Mouse (Mus musculus): ENCODE data around the gene Lekr1. TPM values are rescaled to one million over a fixed set of nuclear protein-coding genes. Genes with fewer than 3 reads are reported as not detected.
A peak's percentile ranks its signal among the peaks of the same experiment; 100 is the strongest.

The Lekr1 gene
- polyA plus RNA-seq, 1 experiment from 2014 or later, result 7.0 TPM

GRCm38 (mm10) chr3:65826716-65827115 lies 160.7 kb downstream of the Lekr1 start:
- Histone ChIP-seq H3K9me3 (ENCODE audit: control insufficient read depth, low read length) (no peaks in the 10 kb centered on the region), H3K27me3 (ENCODE audit: control insufficient read depth, insufficient read depth, low read length) (no peaks in the 10 kb centered on the region), H3K36me3 (ENCODE audit: control insufficient read depth, insufficient read depth, low read length) (no peaks in the 10 kb centered on the region), H3K4me2 (ENCODE audit: low read length) (no peak overlapping the region), H3K4me3 (replicated peaks; ENCODE audit: low read depth, low read length) (no peak overlapping the region), H3K27ac (replicated peaks; ENCODE audit: low read depth, low read length) (no peak overlapping the region), H3K9ac (replicated peaks; ENCODE audit: low read length) (no peak overlapping the region), H3K4me1 (ENCODE audit: control insufficient read depth, insufficient read depth, low read length) (peaks cover 5% of the 10 kb centered on the region; the same call in 1 of the 2 replicates)
- DNase-seq (no peak), ATAC-seq (ENCODE audit: low FRiP score, low TSS enrichment) (no peak)
- 80% methylated on average over 6 of the region's 6 CpGs for WGBS

- Histone ChIP-seq H3K4me3 (replicated peaks; ENCODE audit: low read depth, low read length) (no peak overlapping the region), H3K9ac (replicated peaks; ENCODE audit: low read length) (no peak overlapping the region), H3K4me1 (ENCODE audit: control insufficient read depth, insufficient read depth, low read length) (peaks cover 5% of the 10 kb centered on the region; the same call in 1 of the 2 replicates), H3K27me3 (ENCODE audit: control insufficient read depth, insufficient read depth, low read length) (no peaks in the 10 kb centered on the region), H3K27ac (replicated peaks; ENCODE audit: low read depth, low read length) (no peak overlapping the region), H3K4me2 (ENCODE audit: low read length) (no peak overlapping the region), H3K9me3 (ENCODE audit: control insufficient read depth, low read length) (no peaks in the 10 kb centered on the region), H3K36me3 (ENCODE audit: control insufficient read depth, insufficient read depth, low read length) (no peaks in the 10 kb centered on the region)
- WGBS, result 86% methylated on average over 5 of the region's 5 CpGs
- DNase-seq (no peak), ATAC-seq (ENCODE audit: low FRiP score, low TSS enrichment) (no peak)
Measured at GRCm38 (mm10) chr3:65827400-65827799, 161.4 kb downstream of the Lekr1 start.

- Histone ChIP-seq H3K9ac (replicated peaks; ENCODE audit: low read length) (no peak overlapping the region), H3K9me3 (ENCODE audit: control insufficient read depth, low read length) (no peaks in the 10 kb centered on the region), H3K4me2 (ENCODE audit: low read length) (no peak overlapping the region), H3K27me3 (ENCODE audit: control insufficient read depth, insufficient read depth, low read length) (no peaks in the 10 kb centered on the region), H3K4me3 (replicated peaks; ENCODE audit: low read depth, low read length) (no peak overlapping the region), H3K4me1 (ENCODE audit: control insufficient read depth, insufficient read depth, low read length) (peaks cover 5% of the 10 kb centered on the region; the same call in 1 of the 2 replicates), H3K27ac (replicated peaks; ENCODE audit: low read depth, low read length) (no peak overlapping the region), H3K36me3 (ENCODE audit: control insufficient read depth, insufficient read depth, low read length) (no peaks in the 10 kb centered on the region)
- no peak for ATAC-seq (ENCODE audit: low FRiP score, low TSS enrichment)
- DNase-seq, result no peak
- WGBS, result 81% methylated on average over 3 of the region's 3 CpGs
Measured at GRCm38 (mm10) chr3:65828020-65828419, 162.0 kb downstream of the Lekr1 start.

GRCm38 (mm10) chr3:65829230-65829629 lies 163.2 kb downstream of the Lekr1 start:
- peaks cover 5% of the 10 kb centered on the region; the same call in 1 of the 2 replicates for H3K4me1 ChIP-seq (ENCODE audit: control insufficient read depth, insufficient read depth, low read length)
- H3K4me2 ChIP-seq (ENCODE audit: low read length), result peak overlapping the region; percentile 21; the same call in 1 of the 2 replicates
- ATAC-seq (ENCODE audit: low FRiP score, low TSS enrichment), result peak; percentile 76
- WGBS, result 12% methylated on average over 7 of the region's 7 CpGs
- no peak overlapping the region for H3K9ac ChIP-seq (replicated peaks; ENCODE audit: low read length)
- H3K36me3 ChIP-seq (ENCODE audit: control insufficient read depth, insufficient read depth, low read length), result no peaks in the 10 kb centered on the region
- H3K9me3 ChIP-seq (ENCODE audit: control insufficient read depth, low read length), result no peaks in the 10 kb centered on the region
- peak; percentile 87 for DNase-seq
- H3K27ac ChIP-seq (replicated peaks; ENCODE audit: low read depth, low read length), result no peak overlapping the region
- H3K27me3 ChIP-seq (ENCODE audit: control insufficient read depth, insufficient read depth, low read length), result no peaks in the 10 kb centered on the region
- H3K4me3 ChIP-seq (replicated peaks; ENCODE audit: low read depth, low read length), result no peak overlapping the region

- Histone ChIP-seq H3K4me1 (ENCODE audit: control insufficient read depth, insufficient read depth, low read length) (peaks cover 5% of the 10 kb centered on the region; the same call in 1 of the 2 replicates), H3K27ac (replicated peaks; ENCODE audit: low read depth, low read length) (no peak overlapping the region), H3K4me2 (ENCODE audit: low read length) (no peak overlapping the region), H3K4me3 (replicated peaks; ENCODE audit: low read depth, low read length) (no peak overlapping the region), H3K36me3 (ENCODE audit: control insufficient read depth, insufficient read depth, low read length) (no peaks in the 10 kb centered on the region), H3K27me3 (ENCODE audit: control insufficient read depth, insufficient read depth, low read length) (no peaks in the 10 kb centered on the region), H3K9ac (replicated peaks; ENCODE audit: low read length) (no peak overlapping the region), H3K9me3 (ENCODE audit: control insufficient read depth, low read length) (no peaks in the 10 kb centered on the region)
- DNase-seq (peak; percentile 39), ATAC-seq (ENCODE audit: low FRiP score, low TSS enrichment) (peak; percentile 56; the same call in 1 of the 2 replicates)
- WGBS, result 52% methylated on average over 7 of the region's 7 CpGs
Measured at GRCm38 (mm10) chr3:65829943-65830483, 164.0 kb downstream of the Lekr1 start.

- DNase-seq, result peak; percentile 37
Measured at GRCm38 (mm10) chr3:65830801-65831200, 164.8 kb downstream of the Lekr1 start.

GRCm38 (mm10) chr3:65832398-65832797 lies 166.4 kb downstream of the Lekr1 start:
- Histone ChIP-seq H3K27me3 (ENCODE audit: control insufficient read depth, insufficient read depth, low read length) (no peaks in the 10 kb centered on the region), H3K27ac (replicated peaks; ENCODE audit: low read depth, low read length) (no peak overlapping the region), H3K4me2 (ENCODE audit: low read length) (no peak overlapping the region), H3K36me3 (ENCODE audit: control insufficient read depth, insufficient read depth, low read length) (no peaks in the 10 kb centered on the region), H3K9me3 (ENCODE audit: control insufficient read depth, low read length) (no peaks in the 10 kb centered on the region), H3K4me1 (ENCODE audit: control insufficient read depth, insufficient read depth, low read length) (peaks cover 5% of the 10 kb centered on the region; the same call in 1 of the 2 replicates), H3K9ac (replicated peaks; ENCODE audit: low read length) (no peak overlapping the region), H3K4me3 (replicated peaks; ENCODE audit: low read depth, low read length) (no peak overlapping the region)
- DNase-seq, result no peak
- no peak for ATAC-seq (ENCODE audit: low FRiP score, low TSS enrichment)
- WGBS, result 84% methylated on average over 7 of the region's 7 CpGs

More at GRCm38 (mm10) chr3:65830801-65831200, 164.8 kb downstream of the Lekr1 start:
- Histone ChIP-seq H3K27me3 (ENCODE audit: control insufficient read depth, insufficient read depth, low read length) (no peaks in the 10 kb centered on the region), H3K4me3 (replicated peaks; ENCODE audit: low read depth, low read length) (no peak overlapping the region), H3K4me2 (ENCODE audit: low read length) (no peak overlapping the region), H3K4me1 (ENCODE audit: control insufficient read depth, insufficient read depth, low read length) (peaks cover 5% of the 10 kb centered on the region; the same call in 1 of the 2 replicates), H3K27ac (replicated peaks; ENCODE audit: low read depth, low read length) (no peak overlapping the region), H3K9ac (replicated peaks; ENCODE audit: low read length) (no peak overlapping the region), H3K9me3 (ENCODE audit: control insufficient read depth, low read length) (no peaks in the 10 kb centered on the region), H3K36me3 (ENCODE audit: control insufficient read depth, insufficient read depth, low read length) (no peaks in the 10 kb centered on the region)
- ATAC-seq (ENCODE audit: low FRiP score, low TSS enrichment), result no peak
- WGBS, result 43% methylated on average over 16 of the region's 16 CpGs

GRCm38 (mm10) chr3:65836435-65836834 lies 170.4 kb downstream of the Lekr1 start:
- Histone ChIP-seq H3K9me3 (ENCODE audit: control insufficient read depth, low read length) (no peaks in the 10 kb centered on the region), H3K4me2 (ENCODE audit: low read length) (no peak overlapping the region), H3K4me3 (replicated peaks; ENCODE audit: low read depth, low read length) (no peak overlapping the region), H3K27me3 (ENCODE audit: control insufficient read depth, insufficient read depth, low read length) (no peaks in the 10 kb centered on the region), H3K36me3 (ENCODE audit: control insufficient read depth, insufficient read depth, low read length) (no peaks in the 10 kb centered on the region), H3K27ac (replicated peaks; ENCODE audit: low read depth, low read length) (no peak overlapping the region), H3K9ac (replicated peaks; ENCODE audit: low read length) (no peak overlapping the region), H3K4me1 (ENCODE audit: control insufficient read depth, insufficient read depth, low read length) (no peaks in the 10 kb centered on the region)
- DNase-seq (no peak), ATAC-seq (ENCODE audit: low FRiP score, low TSS enrichment) (no peak)
- 61% methylated on average over 5 of the region's 5 CpGs for WGBS

- Histone ChIP-seq H3K27me3 (ENCODE audit: control insufficient read depth, insufficient read depth, low read length) (no peaks in the 10 kb centered on the region), H3K4me2 (ENCODE audit: low read length) (no peak overlapping the region), H3K27ac (replicated peaks; ENCODE audit: low read depth, low read length) (no peak overlapping the region), H3K4me1 (ENCODE audit: control insufficient read depth, insufficient read depth, low read length) (no peaks in the 10 kb centered on the region), H3K36me3 (ENCODE audit: control insufficient read depth, insufficient read depth, low read length) (no peaks in the 10 kb centered on the region), H3K4me3 (replicated peaks; ENCODE audit: low read depth, low read length) (no peak overlapping the region), H3K9ac (replicated peaks; ENCODE audit: low read length) (no peak overlapping the region), H3K9me3 (ENCODE audit: control insufficient read depth, low read length) (no peaks in the 10 kb centered on the region)
- ATAC-seq (ENCODE audit: low FRiP score, low TSS enrichment) (no peak), DNase-seq (no peak)
Measured at GRCm38 (mm10) chr3:65839664-65840063, 173.6 kb downstream of the Lekr1 start.

Measured in midbrain, embryonic 14.5 days (tissue).